Mouse (Mus musculus): ENCODE data around the gene Anapc15. TPM values are rescaled to one million over a fixed set of nuclear protein-coding genes. Genes with fewer than 3 reads are reported as not detected.
"Not testable (repeated sequence)": the region's sequence is repeated elsewhere in the genome, so short reads cannot be mapped to it uniquely, and the experiment has no call there.

Gene Anapc15
- polyA plus RNA-seq, 1 experiment from 2014 or later, result 78.9 TPM

DNA sequence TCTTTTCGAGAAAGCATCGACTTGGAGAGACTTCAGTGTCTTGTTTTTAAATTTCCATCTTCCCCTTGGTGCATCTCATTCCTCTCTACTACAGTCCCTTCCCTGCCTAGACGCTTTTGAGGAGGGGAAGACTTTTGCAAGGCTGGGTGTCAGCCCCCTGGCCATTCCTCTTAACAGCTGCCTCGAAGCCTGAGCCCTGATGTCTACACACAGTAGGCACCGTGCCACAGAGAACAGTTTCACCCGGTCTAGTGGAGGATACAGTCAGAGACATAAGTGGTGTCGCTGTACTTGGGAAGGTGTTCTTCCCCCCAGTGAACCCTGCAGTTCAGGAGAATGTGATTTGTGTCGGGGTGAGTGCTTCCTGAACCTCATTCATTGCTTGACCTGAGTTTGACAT, 43.2 kb downstream of the Anapc15 start:
- WGBS, result 58% methylated on average over 8 of the region's 8 CpGs
- Histone ChIP-seq H3K9me3 (replicated peaks) (no peaks in the 10 kb centered on the region), H3K4me1 (peaks cover 24% of the 10 kb centered on the region), H3K4me2 (peak overlapping the region; percentile 71), H3K9ac (peak overlapping the region; percentile 76), H3K27me3 (no peaks in the 10 kb centered on the region), H3K4me3 (replicated peaks) (peak overlapping the region; percentile 78), H3K27ac (peak overlapping the region; percentile 95; the same call in 1 of the 2 replicates), H3K36me3 (peaks cover 34% of the 10 kb centered on the region)
- ATAC-seq (replicated peaks; ENCODE audit: low FRiP score), result no peak

- Histone ChIP-seq H3K36me3 (peaks cover 39% of the 10 kb centered on the region), H3K4me1 (peaks cover 24% of the 10 kb centered on the region), H3K27ac (no peak overlapping the region), H3K27me3 (no peaks in the 10 kb centered on the region), H3K9me3 (replicated peaks) (no peaks in the 10 kb centered on the region), H3K4me3 (replicated peaks) (no peak overlapping the region), H3K4me2 (peak overlapping the region; percentile 3; the same call in 1 of the 2 replicates), H3K9ac (0 out of 2 replicates have a peak overlapping the region, but pooled peaks have one; percentile 18)
- ATAC-seq (replicated peaks; ENCODE audit: low FRiP score), result no peak
- WGBS, result 86% methylated on average over 4 of the region's 4 CpGs
These were observed 44.9 kb downstream of the Anapc15 start for GRCm38 (mm10) chr7:101908367-101908766.

DNA sequence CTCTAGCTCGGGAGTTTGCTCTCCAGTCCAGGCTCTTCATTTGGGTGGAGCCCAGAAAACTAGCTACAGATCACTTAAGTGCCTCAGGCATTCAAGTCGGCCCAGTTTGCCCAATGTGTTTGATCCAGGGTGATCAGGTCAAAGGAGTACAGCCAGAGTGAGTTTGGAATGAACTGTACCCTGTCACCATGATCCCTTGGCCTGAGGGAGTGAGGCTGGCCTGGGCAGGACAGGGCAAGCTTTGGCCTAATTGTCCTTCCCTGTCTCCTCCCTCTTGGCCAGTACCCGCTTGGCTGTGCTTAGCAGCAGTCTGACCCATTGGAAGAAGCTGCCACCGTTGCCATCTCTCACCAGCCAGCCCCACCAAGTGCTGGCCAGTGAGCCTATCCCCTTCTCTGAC, 46.6 kb downstream of the Anapc15 start:
- no peak overlapping the region for H3K9ac ChIP-seq
- no peak overlapping the region for H3K4me2 ChIP-seq
- H3K4me1 ChIP-seq, result peaks cover 22% of the 10 kb centered on the region
- no peaks in the 10 kb centered on the region for H3K9me3 ChIP-seq (replicated peaks)
- WGBS, result 89% methylated on average over 4 of the region's 4 CpGs
- no peak overlapping the region for H3K27ac ChIP-seq
- H3K27me3 ChIP-seq, result no peaks in the 10 kb centered on the region
- peaks cover 56% of the 10 kb centered on the region for H3K36me3 ChIP-seq
- no peak for ATAC-seq (replicated peaks; ENCODE audit: low FRiP score)
- H3K4me3 ChIP-seq (replicated peaks), result no peak overlapping the region

DNA sequence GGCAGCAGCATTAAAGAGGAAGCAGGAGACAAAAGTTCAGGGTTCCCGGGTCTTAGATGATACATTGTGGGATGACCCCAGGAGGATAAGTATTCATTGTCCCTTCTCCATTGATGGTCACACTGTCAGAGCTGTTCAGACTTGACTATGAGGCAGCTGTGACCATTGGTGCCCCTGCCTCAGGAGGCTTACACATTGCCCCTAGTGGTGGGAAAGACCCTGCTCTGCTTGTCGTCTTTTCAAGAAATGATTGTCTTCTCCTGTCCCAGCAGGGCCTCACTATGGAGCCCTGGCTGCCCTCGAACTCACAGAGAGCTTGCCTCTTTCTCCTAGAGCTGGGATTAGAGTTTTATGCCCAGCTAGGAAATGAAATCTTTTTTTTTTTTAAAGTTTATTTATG, 48.5 kb downstream of the Anapc15 start:
- peaks cover 60% of the 10 kb centered on the region for H3K36me3 ChIP-seq
- 69% methylated on average over 3 of the region's 3 CpGs for WGBS
- no peak for ATAC-seq (replicated peaks; ENCODE audit: low FRiP score)

DNA sequence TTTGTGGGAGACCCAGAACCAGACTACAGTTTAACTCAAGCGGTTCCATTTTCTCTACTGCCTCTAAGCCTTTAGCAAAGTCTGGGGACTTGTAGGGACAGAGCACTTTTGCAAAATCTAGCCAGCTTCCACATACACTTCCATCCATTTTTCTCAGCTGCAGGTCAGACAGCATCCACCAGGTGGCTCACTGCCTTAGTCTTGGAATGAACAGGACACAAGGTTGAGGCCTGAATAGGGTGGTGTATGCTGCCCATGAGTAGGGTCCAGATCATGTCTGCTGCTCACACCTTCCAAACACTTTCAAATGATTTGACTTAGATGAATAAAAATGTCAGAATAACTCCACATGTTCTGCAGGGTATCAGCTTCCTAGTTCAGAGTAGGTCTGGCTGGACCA, 54.6 kb downstream of the Anapc15 start:
- no peaks in the 10 kb centered on the region for H3K9me3 ChIP-seq (replicated peaks)
- peaks cover 24% of the 10 kb centered on the region for H3K36me3 ChIP-seq
- peak; percentile 79 for ATAC-seq (replicated peaks; ENCODE audit: low FRiP score)
- no peak overlapping the region for H3K27ac ChIP-seq
- WGBS, result 11% methylated on average over 1 of the region's 1 CpGs
- no peaks in the 10 kb centered on the region for H3K4me1 ChIP-seq
- no peak overlapping the region for H3K9ac ChIP-seq
- H3K4me2 ChIP-seq, result no peak overlapping the region
- H3K4me3 ChIP-seq (replicated peaks), result no peak overlapping the region
- no peaks in the 10 kb centered on the region for H3K27me3 ChIP-seq

More for the DNA sequence above, 48.5 kb downstream of the Anapc15 start:
- Histone ChIP-seq H3K27ac (no peak overlapping the region), H3K9me3 (replicated peaks) (no peaks in the 10 kb centered on the region), H3K4me3 (replicated peaks) (no peak overlapping the region), H3K4me1 (peaks cover 13% of the 10 kb centered on the region), H3K9ac (no peak overlapping the region), H3K4me2 (no peak overlapping the region), H3K27me3 (no peaks in the 10 kb centered on the region)

GRCm38 (mm10) chr7:101925892-101926291, 62.4 kb downstream of the Anapc15 start:
- not testable (repeated sequence) for H3K4me1 ChIP-seq; H3K36me3 ChIP-seq; H3K4me2 ChIP-seq; H3K9ac ChIP-seq; H3K27me3 ChIP-seq; H3K27ac ChIP-seq; H3K4me3 ChIP-seq (replicated peaks); H3K9me3 ChIP-seq (replicated peaks); ATAC-seq (replicated peaks; ENCODE audit: low FRiP score)

DNA sequence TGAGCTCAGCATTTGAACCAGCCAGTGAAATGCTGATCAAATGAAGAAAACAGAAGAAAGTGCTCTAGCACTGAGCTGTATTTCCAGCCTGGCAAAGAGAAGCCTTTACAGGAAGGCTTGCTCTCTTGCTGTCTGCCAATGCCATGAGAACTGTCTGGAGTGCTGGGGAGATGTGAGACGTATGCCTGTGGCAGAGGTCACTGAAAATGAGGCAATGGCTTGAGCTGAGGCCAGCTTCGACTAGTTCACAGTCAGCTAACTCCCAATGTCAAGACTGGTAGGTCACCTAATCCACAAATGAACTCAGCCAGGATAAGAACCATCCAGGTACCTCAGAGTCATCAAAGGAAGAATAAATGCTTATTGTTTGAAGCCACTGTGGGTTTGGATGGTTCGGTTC, 64.6 kb downstream of the Anapc15 start:
- Histone ChIP-seq H3K4me3 (replicated peaks) (no peak overlapping the region), H3K9me3 (replicated peaks) (no peaks in the 10 kb centered on the region), H3K36me3 (no peaks in the 10 kb centered on the region), H3K4me2 (no peak overlapping the region), H3K4me1 (peaks cover 6% of the 10 kb centered on the region), H3K27me3 (no peaks in the 10 kb centered on the region), H3K27ac (no peak overlapping the region), H3K9ac (no peak overlapping the region)
- WGBS, result 77% methylated on average over 3 of the region's 3 CpGs
- ATAC-seq (replicated peaks; ENCODE audit: low FRiP score), result no peak

DNA sequence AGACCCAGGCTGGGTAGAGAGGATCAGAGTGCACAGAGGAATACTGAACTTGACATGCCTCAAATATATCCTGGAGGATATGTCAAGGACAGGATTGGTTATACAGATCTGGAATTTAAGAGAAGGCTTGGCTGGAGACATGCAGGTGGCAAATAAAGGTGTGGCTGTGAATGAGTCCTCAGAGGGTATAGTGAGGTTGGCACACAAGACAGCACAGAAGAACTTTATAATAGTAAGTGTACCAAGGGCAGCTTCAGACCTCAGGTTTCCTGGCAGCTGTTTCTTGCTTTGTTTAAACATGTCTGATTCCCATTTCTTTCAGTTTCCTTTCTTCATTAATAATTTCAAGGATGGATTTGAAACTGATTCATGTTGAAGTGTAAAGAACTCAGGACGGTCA, 69.0 kb downstream of the Anapc15 start:
- WGBS, result 89% methylated on average over 1 of the region's 1 CpGs

GRCm38 (mm10) chr7:101933300-101933699, 69.8 kb downstream of the Anapc15 start:
- H3K27ac ChIP-seq, result peak overlapping the region; percentile 77
- no peaks in the 10 kb centered on the region for H3K27me3 ChIP-seq
- WGBS, result 4% methylated on average over 15 of the region's 15 CpGs
- no peaks in the 10 kb centered on the region for H3K9me3 ChIP-seq (replicated peaks)
- 0 out of 2 replicates have a peak, but pooled peaks cover 4% of the 10 kb centered on the region for H3K36me3 ChIP-seq
- peaks cover 24% of the 10 kb centered on the region for H3K4me1 ChIP-seq
- H3K4me2 ChIP-seq, result peak overlapping the region; percentile 62
- ATAC-seq (replicated peaks; ENCODE audit: low FRiP score), result peak; percentile 47; the same call in 1 of the 2 replicates
- peak overlapping the region; percentile 81 for H3K4me3 ChIP-seq (replicated peaks)
- H3K9ac ChIP-seq, result peak overlapping the region; percentile 60

More for the DNA sequence above, 69.0 kb downstream of the Anapc15 start:
- Histone ChIP-seq H3K4me2 (peak overlapping the region; percentile 62), H3K9ac (no peak overlapping the region), H3K27ac (no peak overlapping the region), H3K36me3 (0 out of 2 replicates have a peak, but pooled peaks cover 4% of the 10 kb centered on the region), H3K27me3 (no peaks in the 10 kb centered on the region), H3K4me1 (peaks cover 24% of the 10 kb centered on the region), H3K4me3 (replicated peaks) (peak overlapping the region; percentile 81; the same call in 1 of the 2 replicates), H3K9me3 (replicated peaks) (no peaks in the 10 kb centered on the region)
- ATAC-seq (replicated peaks; ENCODE audit: low FRiP score), result no peak

GRCm38 (mm10) chr7:101933751-101934240, 70.3 kb downstream of the Anapc15 start, which contains the start of the genes Lrrc51 and Numa1:
Gene Lrrc51, minus strand, starts transcription at chr7:101933895.
Gene Numa1, plus strand, starts transcription at chr7:101934111.
- ATAC-seq (replicated peaks; ENCODE audit: low FRiP score), result peak; percentile 99
- Histone ChIP-seq H3K9me3 (replicated peaks) (no peaks in the 10 kb centered on the region), H3K4me1 (peaks cover 24% of the 10 kb centered on the region), H3K9ac (peak within 1 kb of the TSS; percentile 84), H3K4me3 (replicated peaks) (peak within 1 kb of the TSS; percentile 81), H3K27ac (peak within 1 kb of the TSS; percentile 83), H3K27me3 (no peaks in the 10 kb centered on the region), H3K4me2 (peak within 1 kb of the TSS; percentile 71), H3K36me3 (0 out of 2 replicates have a peak, but pooled peaks cover 7% of the 10 kb centered on the region)
- under 1% methylated on average over 40 of the region's 40 CpGs for WGBS

GRCm38 (mm10) chr7:101935957-101936356, 72.4 kb downstream of the Anapc15 start:
- WGBS, result 90% methylated on average over 4 of the region's 4 CpGs
- no peak overlapping the region for H3K4me3 ChIP-seq (replicated peaks)
- 0 out of 2 replicates have a peak, but pooled peaks cover 8% of the 10 kb centered on the region for H3K36me3 ChIP-seq
- ATAC-seq (replicated peaks; ENCODE audit: low FRiP score), result no peak
- H3K4me2 ChIP-seq, result no peak overlapping the region
- H3K27ac ChIP-seq, result no peak overlapping the region
- peaks cover 24% of the 10 kb centered on the region for H3K4me1 ChIP-seq
- no peaks in the 10 kb centered on the region for H3K9me3 ChIP-seq (replicated peaks)
- H3K9ac ChIP-seq, result no peak overlapping the region
- no peaks in the 10 kb centered on the region for H3K27me3 ChIP-seq

GRCm38 (mm10) chr7:101936996-101937395, 73.5 kb downstream of the Anapc15 start:
- WGBS, result 95% methylated on average over 4 of the region's 4 CpGs
- Histone ChIP-seq H3K9ac (no peak overlapping the region), H3K4me1 (peaks cover 24% of the 10 kb centered on the region)

More at GRCm38 (mm10) chr7:101936996-101937395, 73.5 kb downstream of the Anapc15 start:
- Histone ChIP-seq H3K4me2 (no peak overlapping the region), H3K27ac (no peak overlapping the region), H3K9me3 (replicated peaks) (no peaks in the 10 kb centered on the region), H3K4me3 (replicated peaks) (no peak overlapping the region), H3K36me3 (0 out of 2 replicates have a peak, but pooled peaks cover 8% of the 10 kb centered on the region), H3K27me3 (no peaks in the 10 kb centered on the region)
- no peak for ATAC-seq (replicated peaks; ENCODE audit: low FRiP score)
